Mouse (Mus musculus) limb, embryonic 11.5 days (tissue): ENCODE measurements around the gene 4931406P16Rik. TPM values are rescaled to one million over a fixed set of nuclear protein-coding genes. Genes with fewer than 3 reads are reported as not detected.

Source experiments
- ATAC-seq: fragments of 200-750 bp; cut with Nextera tagmentation; 2 replicates; pipeline ENCODE4 v1.8.0; 2017; ENCODE audit warnings: low read depth; ENCODE audit not compliant: insufficient number of reproducible peaks, low FRiP score, low TSS enrichment
- DNase-seq: peaks from one replicate; pipeline ENCODE4 v3.0.0-alpha.2; 2015; ENCODE audit warnings: low spot score
- H3K27ac ChIP-seq: fragments of 300-500 bp; sonication (generic); replicated peaks from 2 replicates; pipeline ENCODE4 v1.5.1; 2014; ENCODE audit warnings: low read depth, mild to moderate bottlenecking, low read length
- H3K27me3 ChIP-seq: fragments of 300-500 bp; sonication (generic); 2 replicates; pipeline ENCODE4 v1.6.1; 2014; ENCODE audit warnings: mild to moderate bottlenecking, low read length, mixed read lengths; ENCODE audit not compliant: control insufficient read depth, insufficient read depth
- H3K36me3 ChIP-seq: fragments of 300-500 bp; sonication (generic); 2 replicates; pipeline ENCODE4 v1.6.1; 2014; ENCODE audit warnings: mild to moderate bottlenecking, low read length, moderate library complexity, mixed read lengths; ENCODE audit not compliant: control insufficient read depth, insufficient read depth
- H3K4me1 ChIP-seq: fragments of 300-500 bp; sonication (generic); 2 replicates; pipeline ENCODE4 v1.6.1; 2014; ENCODE audit warnings: low read length, mixed read lengths; ENCODE audit not compliant: control insufficient read depth, insufficient read depth
- H3K4me2 ChIP-seq: fragments of 300-500 bp; sonication (generic); 2 replicates; pipeline ENCODE4 v1.6.1; 2014; ENCODE audit warnings: low read depth, mild to moderate bottlenecking, moderate library complexity; ENCODE audit not compliant: severe bottlenecking
- H3K4me3 ChIP-seq: fragments of 300-500 bp; sonication (generic); 2 replicates; pipeline ENCODE4 v1.5.1; 2014; ENCODE audit warnings: low read depth, low read length
- H3K9ac ChIP-seq: fragments of 300-500 bp; sonication (generic); 2 replicates; pipeline ENCODE4 v1.6.1; 2014; ENCODE audit warnings: mild to moderate bottlenecking, low read length
- H3K9me3 ChIP-seq: fragments of 300-500 bp; sonication (generic); 2 replicates; pipeline ENCODE4 v1.6.1; 2016; ENCODE audit warnings: low read length; ENCODE audit not compliant: control insufficient read depth
- WGBS: fragments of 180-500 bp; shearing (Covaris S2); extraction: QIAGEN DNeasy Blood & Tissue Kit; methylation state at CpG from one replicate; pipeline ENCODE4 v1.1.7; 2014; 5-methylcytosine and 5-hydroxymethylcytosine counted together
- polyA plus RNA-seq: library from polyadenylated mRNA; unstranded; fragments of >200 nt; fragmentation: Nextera tagmentation; extraction: Ambion mirVana; gene quantifications from 2 replicates; pipeline ENCODE4 v1.2.1, GENCODE M21; 2014

Gene 4931406P16Rik
- 26.7 and 28.2 TPM in 2 replicates for polyA plus RNA-seq

GRCm38 (mm10) chr7:34313443-34313875 is at the start of gene 4931406P16Rik:
TSS of gene 4931406P16Rik (minus strand) at chr7:34313551.
- peak within 1 kb of the TSS; percentile 85 for H3K4me3 ChIP-seq
- peak within 1 kb of the TSS; percentile 38 for H3K27ac ChIP-seq
- H3K9ac ChIP-seq: peak within 1 kb of the TSS; percentile 78
- peak within 1 kb of the TSS; percentile 74 for H3K4me2 ChIP-seq
- H3K27me3 ChIP-seq: no peaks in the 10 kb centered on the region
- H3K4me1 ChIP-seq: 0 out of 2 replicates have a peak, but pooled peaks cover 2% of the 10 kb centered on the region
- peak; percentile 90 for DNase-seq
- H3K36me3 ChIP-seq: no peaks in the 10 kb centered on the region
- no peaks in the 10 kb centered on the region for H3K9me3 ChIP-seq
- ATAC-seq: peak; percentile 89
- WGBS: 0% methylated on average over 36 of the region's 41 CpGs

GRCm38 (mm10) chr7:34355629-34356028 is 42.3 kb upstream of the 4931406P16Rik start:
- DNase-seq: no peak
- Histone ChIP-seq H3K36me3 (peaks cover 12% of the 10 kb centered on the region), H3K27ac (no peak overlapping the region)

GRCm38 (mm10) chr7:34351997-34352396 is 38.6 kb upstream of the 4931406P16Rik start:
- Histone ChIP-seq H3K4me1 (no peaks in the 10 kb centered on the region), H3K36me3 (peaks cover 25% of the 10 kb centered on the region; the same call in 1 of the 2 replicates), H3K9me3 (no peaks in the 10 kb centered on the region), H3K27ac (no peak overlapping the region), H3K27me3 (no peaks in the 10 kb centered on the region), H3K4me2 (no peak overlapping the region), H3K9ac (no peak overlapping the region), H3K4me3 (no peak overlapping the region)
- WGBS: 90% methylated on average over 1 of the region's 1 CpGs
- ATAC-seq: no peak
- DNase-seq: no peak

More at GRCm38 (mm10) chr7:34355629-34356028, 42.3 kb upstream of the 4931406P16Rik start:
- H3K4me3 ChIP-seq: no peak overlapping the region
- H3K9me3 ChIP-seq: no peaks in the 10 kb centered on the region
- no peaks in the 10 kb centered on the region for H3K4me1 ChIP-seq
- no peaks in the 10 kb centered on the region for H3K27me3 ChIP-seq
- 97% methylated on average over 4 of the region's 4 CpGs for WGBS
- ATAC-seq: no peak
- H3K4me2 ChIP-seq: no peak overlapping the region
- H3K9ac ChIP-seq: no peak overlapping the region

- no peak for DNase-seq
- WGBS: 92% methylated on average over 5 of the region's 5 CpGs
Observed at GRCm38 (mm10) chr7:34350166-34350565, 36.8 kb upstream of the 4931406P16Rik start.

GRCm38 (mm10) chr7:34348011-34348410 is 34.7 kb upstream of the 4931406P16Rik start:
- Histone ChIP-seq H3K27me3 (no peaks in the 10 kb centered on the region), H3K4me3 (no peak overlapping the region), H3K9ac (no peak overlapping the region), H3K4me2 (no peak overlapping the region), H3K36me3 (peaks cover 32% of the 10 kb centered on the region), H3K27ac (no peak overlapping the region), H3K4me1 (no peaks in the 10 kb centered on the region), H3K9me3 (no peaks in the 10 kb centered on the region)
- no peak for DNase-seq
- 84% methylated on average over 1 of the region's 1 CpGs for WGBS
- no peak for ATAC-seq

More at GRCm38 (mm10) chr7:34350166-34350565, 36.8 kb upstream of the 4931406P16Rik start:
- ATAC-seq: no peak
- no peaks in the 10 kb centered on the region for H3K9me3 ChIP-seq
- no peaks in the 10 kb centered on the region for H3K4me1 ChIP-seq
- no peak overlapping the region for H3K4me3 ChIP-seq
- no peak overlapping the region for H3K4me2 ChIP-seq
- no peaks in the 10 kb centered on the region for H3K27me3 ChIP-seq
- no peak overlapping the region for H3K9ac ChIP-seq
- H3K36me3 ChIP-seq: peaks cover 30% of the 10 kb centered on the region
- no peak overlapping the region for H3K27ac ChIP-seq

GRCm38 (mm10) chr7:34347041-34347440 is 33.7 kb upstream of the 4931406P16Rik start:
- H3K27me3 ChIP-seq: no peaks in the 10 kb centered on the region
- no peak overlapping the region for H3K27ac ChIP-seq
- no peak overlapping the region for H3K4me3 ChIP-seq
- 95% methylated on average over 3 of the region's 3 CpGs for WGBS
- no peaks in the 10 kb centered on the region for H3K4me1 ChIP-seq
- H3K9me3 ChIP-seq: no peaks in the 10 kb centered on the region
- no peak overlapping the region for H3K4me2 ChIP-seq
- H3K36me3 ChIP-seq: peaks cover 30% of the 10 kb centered on the region
- ATAC-seq: no peak
- no peak overlapping the region for H3K9ac ChIP-seq
- no peak for DNase-seq

- Histone ChIP-seq H3K27ac (no peak overlapping the region), H3K9ac (no peak overlapping the region), H3K4me3 (no peak overlapping the region), H3K9me3 (no peaks in the 10 kb centered on the region), H3K27me3 (no peaks in the 10 kb centered on the region), H3K4me1 (no peaks in the 10 kb centered on the region), H3K4me2 (no peak overlapping the region), H3K36me3 (peaks cover 30% of the 10 kb centered on the region)
- 94% methylated on average over 4 of the region's 4 CpGs for WGBS
- no peak for DNase-seq
- no peak for ATAC-seq
Observed at GRCm38 (mm10) chr7:34346505-34346904, 33.2 kb upstream of the 4931406P16Rik start.

GRCm38 (mm10) chr7:34342040-34342793 is 28.9 kb upstream of the 4931406P16Rik start:
- Histone ChIP-seq H3K4me1 (no peaks in the 10 kb centered on the region), H3K27ac (no peak overlapping the region), H3K4me2 (no peak overlapping the region), H3K9ac (no peak overlapping the region), H3K27me3 (no peaks in the 10 kb centered on the region), H3K4me3 (no peak overlapping the region), H3K9me3 (no peaks in the 10 kb centered on the region; the same call in 1 of the 2 replicates), H3K36me3 (peaks cover 17% of the 10 kb centered on the region)
- ATAC-seq (no peak), DNase-seq (no peak)
- 71% methylated on average over 10 of the region's 10 CpGs for WGBS
